Mouse (Mus musculus): ENCODE results near the gene Mrpl51. TPM values are rescaled to one million over a fixed set of nuclear protein-coding genes. Genes with fewer than 3 reads are reported as not detected.

The Mrpl51 gene
- polyA plus RNA-seq (2012; fragmentation: generic; extraction: Trizol) = 100 to 1,000 TPM; 106 to 112 TPM

GRCm38 (mm10) chr6:125191332-125192015 is at the start of gene Mrpl51, which contains the start of gene Ncapd2:
TSS of gene Mrpl51 (plus strand) at chr6:125191801.
TSS of gene Ncapd2 (minus strand) at chr6:125191701.

GRCm38 (mm10) chr6:125145001-125145400 is 46.6 kb upstream of the Mrpl51 start, which contains the start of gene Iffo1:
TSS of gene Iffo1 (plus strand) at chr6:125145241.

DNA sequence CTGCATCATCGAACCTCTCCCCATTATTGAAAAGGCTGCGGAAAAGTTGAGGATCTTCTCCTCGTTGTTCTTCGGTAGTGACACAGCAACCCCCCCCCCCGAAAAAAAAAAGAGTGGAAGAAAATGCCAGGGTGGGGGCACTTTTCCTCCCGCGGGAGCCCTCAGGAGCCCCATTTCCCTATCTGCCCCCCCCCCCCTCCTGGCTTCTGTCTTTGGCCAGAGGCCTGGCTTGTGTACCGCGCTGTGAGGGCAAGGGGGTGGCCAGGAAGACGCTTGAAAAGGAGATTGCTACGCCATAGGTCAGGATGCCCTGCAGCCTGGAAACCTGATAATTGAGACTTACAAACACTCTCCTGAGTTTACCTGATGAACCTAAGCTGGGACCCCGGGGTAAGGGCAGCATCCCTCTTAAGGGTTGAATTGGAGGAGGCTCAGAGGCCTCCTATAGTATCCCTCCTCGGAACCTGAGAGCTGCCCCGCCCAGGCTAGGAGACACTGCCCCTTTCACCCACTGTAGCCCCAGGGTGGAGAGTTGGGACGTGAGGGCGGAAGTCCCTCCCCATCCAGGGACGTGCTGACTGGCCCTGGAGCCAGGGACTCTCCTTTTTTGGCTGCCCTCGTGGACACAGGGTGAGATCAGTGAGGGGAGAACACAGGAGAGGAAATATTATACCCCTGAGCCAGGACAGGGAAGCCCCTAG is 25.4 kb upstream of the Mrpl51 start, which contains the start of gene Gapdh:
Gene Gapdh, minus strand, starts transcription at position 417 of the 701 bp plus-strand sequence.

GRCm38 (mm10) chr6:125215148-125215954 is 23.8 kb downstream of the Mrpl51 start, which contains the start of gene Vamp1:
TSS of gene Vamp1 (plus strand) at chr6:125215551.

DNA sequence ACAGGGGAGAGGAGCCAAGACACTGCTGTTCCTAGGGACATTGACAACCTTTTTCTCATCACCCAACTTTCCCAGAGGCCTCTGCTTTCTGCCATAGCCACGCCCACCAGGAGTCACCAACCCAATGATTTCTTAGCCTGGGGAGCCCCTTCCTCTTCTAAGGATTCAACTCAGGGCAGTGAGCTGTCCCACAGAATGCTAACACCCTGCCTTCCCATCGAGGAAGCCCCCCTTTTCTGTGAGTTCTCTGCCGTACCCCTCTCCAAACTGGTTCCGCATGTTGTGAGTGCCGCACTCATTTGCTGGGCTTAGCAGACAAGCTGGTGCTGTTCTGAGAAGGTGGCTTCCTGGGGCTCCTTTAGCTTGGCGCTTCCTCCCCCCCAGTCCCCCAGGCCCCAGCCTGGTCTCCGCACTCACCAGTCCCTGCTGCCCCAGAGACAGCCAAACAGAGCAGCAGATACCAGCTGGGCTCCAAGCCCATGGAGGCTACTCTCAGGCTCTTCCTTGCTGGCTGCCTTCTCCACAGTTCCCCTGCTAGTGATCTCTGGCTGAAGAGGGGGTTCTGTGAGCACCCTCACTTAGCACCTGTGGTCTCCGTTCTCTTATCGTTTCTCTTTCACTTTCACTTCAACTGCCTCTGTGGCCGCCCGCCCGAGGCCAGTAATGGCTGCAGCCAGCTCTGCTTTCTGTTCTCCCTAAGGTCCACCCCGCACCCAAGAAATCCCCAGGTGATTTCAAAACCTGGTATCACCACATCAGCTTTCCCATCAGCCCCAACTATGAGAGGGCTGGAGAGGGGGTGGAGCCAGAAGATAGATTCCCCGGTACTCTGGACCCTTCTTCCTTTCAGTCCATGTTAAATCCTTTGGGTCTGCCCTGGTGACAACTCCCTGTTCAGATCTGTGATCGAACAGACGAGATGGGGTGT is 39.8 kb downstream of the Mrpl51 start, which contains the start of gene Tapbpl:
Gene Tapbpl, minus strand, starts transcription at position 744 of the 928 bp plus-strand sequence.

DNA sequence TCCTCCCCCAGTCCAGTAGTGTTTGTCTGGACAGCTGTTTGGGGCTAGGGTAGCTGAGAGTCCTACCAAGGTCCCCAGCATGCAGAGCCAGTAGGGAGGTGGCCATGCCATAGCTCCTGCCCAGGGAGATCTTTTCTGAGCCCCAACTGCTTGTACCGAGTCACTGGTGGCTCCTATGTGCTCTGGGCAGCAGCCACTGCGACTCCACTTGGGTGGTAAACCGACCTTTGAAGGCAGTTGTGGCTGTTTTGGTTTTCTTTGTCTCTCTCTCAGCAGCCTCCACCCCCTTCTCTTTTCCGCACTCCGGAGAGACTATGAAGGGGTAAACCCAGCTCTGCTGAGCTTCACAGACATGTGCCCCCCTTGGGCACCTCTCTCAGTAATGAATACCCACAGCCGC is 45.2 kb downstream of the Mrpl51 start, which contains the start of gene Cd27:
Gene Cd27, minus strand, starts transcription at position 229 of the 400 bp plus-strand sequence.

Other genes with a start within 250 kb of the Mrpl51 start
- gene Cops7a, start 226.3 kb upstream of the Mrpl51 start, polyA plus RNA-seq (2012; fragmentation: generic; extraction: Trizol) = 100 to 1,000 TPM in 1 of 2 experiments, 10 to 100 TPM in 1; 99.3 to 123 TPM
- 10 to 100 TPM in 1 of 2 experiments, 1 to 10 TPM in 1; 3.0 to 14.0 TPM for gene Pianp, start 195.1 kb upstream of the Mrpl51 start, polyA plus RNA-seq (2012; fragmentation: generic; extraction: Trizol)
- 10 to 100 TPM in 1 of 2 experiments, 1 to 10 TPM in 1; 9.5 to 27.6 TPM for gene Zfp384, start 182.7 kb upstream of the Mrpl51 start, polyA plus RNA-seq (2012; fragmentation: generic; extraction: Trizol)
- 10 to 100 TPM; 15.4 to 76.7 TPM for gene Ing4, start 152.0 kb upstream of the Mrpl51 start, polyA plus RNA-seq (2012; fragmentation: generic; extraction: Trizol)
- 1 to 10 TPM in 1 of 2 experiments, under 1 TPM in 1; 0.32 to 8.6 TPM for gene Acrbp, start 142.1 kb upstream of the Mrpl51 start, polyA plus RNA-seq (2012; fragmentation: generic; extraction: Trizol)
- gene Lpar5, start 123.9 kb upstream of the Mrpl51 start, polyA plus RNA-seq (2012; fragmentation: generic; extraction: Trizol) = under 1 TPM in 1 of 2 experiments, not detected in 1; 0.09 TPM
- gene Chd4, start 95.8 kb upstream of the Mrpl51 start, polyA plus RNA-seq (2012; fragmentation: generic; extraction: Trizol) = 100 to 1,000 TPM in 1 of 2 experiments, 10 to 100 TPM in 1; 17.2 to 106 TPM
- gene Nop2, start 59.9 kb upstream of the Mrpl51 start, polyA plus RNA-seq (2012; fragmentation: generic; extraction: Trizol) = 10 to 100 TPM; 25.7 to 58.8 TPM
- gene Iffo1, start 46.6 kb upstream of the Mrpl51 start, polyA plus RNA-seq (2012; fragmentation: generic; extraction: Trizol) = 10 to 100 TPM in 1 of 2 experiments, 1 to 10 TPM in 1; 4.2 to 22.1 TPM
- 1,000 to 10,000 TPM; 2,700 to 7,122 TPM for gene Gapdh, start 25.3 kb upstream of the Mrpl51 start, polyA plus RNA-seq (2012; fragmentation: generic; extraction: Trizol)
- gene Ncapd2, start 100 bp upstream of the Mrpl51 start, polyA plus RNA-seq (2012; fragmentation: generic; extraction: Trizol) = 100 to 1,000 TPM in 1 of 2 experiments, 10 to 100 TPM in 1; 57.1 to 120 TPM
- gene Vamp1, start 23.8 kb downstream of the Mrpl51 start, polyA plus RNA-seq (2012; fragmentation: generic; extraction: Trizol) = 1 to 10 TPM in 1 of 2 experiments, under 1 TPM in 1; 0.22 to 2.2 TPM
- gene Tapbpl, start 40.1 kb downstream of the Mrpl51 start, polyA plus RNA-seq (2012; fragmentation: generic; extraction: Trizol) = 10 to 100 TPM in 1 of 2 experiments, 1 to 10 TPM in 1; 1.5 to 12.5 TPM
- gene Cd27, start 45.2 kb downstream of the Mrpl51 start, polyA plus RNA-seq (2012; fragmentation: generic; extraction: Trizol) = under 1 TPM in 1 of 2 experiments, not detected in 1; 0.25 TPM
- under 1 TPM in 1 of 2 experiments, not detected in 1; 0.02 TPM for gene Tuba3a, start 94.2 kb downstream of the Mrpl51 start, polyA plus RNA-seq (2012; fragmentation: generic; extraction: Trizol)
- 100 to 1,000 TPM in 1 of 2 experiments, 10 to 100 TPM in 1; 70.3 to 101 TPM for gene Ltbr, start 122.1 kb downstream of the Mrpl51 start, polyA plus RNA-seq (2012; fragmentation: generic; extraction: Trizol)
- gene Scnn1a, start 128.9 kb downstream of the Mrpl51 start, polyA plus RNA-seq (2012; fragmentation: generic; extraction: Trizol) = 1 to 10 TPM in 1 of 2 experiments, under 1 TPM in 1; 0.25 to 1.7 TPM
- gene Tnfrsf1a, start 157.6 kb downstream of the Mrpl51 start, polyA plus RNA-seq (2012; fragmentation: generic; extraction: Trizol) = 100 to 1,000 TPM in 1 of 2 experiments, 10 to 100 TPM in 1; 44.2 to 112 TPM
- under 1 TPM; 0.12 to 0.84 TPM for gene Plekhg6, start 189.0 kb downstream of the Mrpl51 start, polyA plus RNA-seq (2012; fragmentation: generic; extraction: Trizol)

All from C3H10T1/2 (cell line).